Mouse (Mus musculus): ENCODE results near the gene Aurkb. TPM values are rescaled to one million over a fixed set of nuclear protein-coding genes. Genes with fewer than 3 reads are reported as not detected.
"Not testable (repeated sequence)": the region's sequence is repeated elsewhere in the genome, so short reads cannot be mapped to it uniquely, and the experiment has no call there.

The Aurkb gene
- polyA plus RNA-seq, 1 experiment = 28.2 TPM

DNA sequence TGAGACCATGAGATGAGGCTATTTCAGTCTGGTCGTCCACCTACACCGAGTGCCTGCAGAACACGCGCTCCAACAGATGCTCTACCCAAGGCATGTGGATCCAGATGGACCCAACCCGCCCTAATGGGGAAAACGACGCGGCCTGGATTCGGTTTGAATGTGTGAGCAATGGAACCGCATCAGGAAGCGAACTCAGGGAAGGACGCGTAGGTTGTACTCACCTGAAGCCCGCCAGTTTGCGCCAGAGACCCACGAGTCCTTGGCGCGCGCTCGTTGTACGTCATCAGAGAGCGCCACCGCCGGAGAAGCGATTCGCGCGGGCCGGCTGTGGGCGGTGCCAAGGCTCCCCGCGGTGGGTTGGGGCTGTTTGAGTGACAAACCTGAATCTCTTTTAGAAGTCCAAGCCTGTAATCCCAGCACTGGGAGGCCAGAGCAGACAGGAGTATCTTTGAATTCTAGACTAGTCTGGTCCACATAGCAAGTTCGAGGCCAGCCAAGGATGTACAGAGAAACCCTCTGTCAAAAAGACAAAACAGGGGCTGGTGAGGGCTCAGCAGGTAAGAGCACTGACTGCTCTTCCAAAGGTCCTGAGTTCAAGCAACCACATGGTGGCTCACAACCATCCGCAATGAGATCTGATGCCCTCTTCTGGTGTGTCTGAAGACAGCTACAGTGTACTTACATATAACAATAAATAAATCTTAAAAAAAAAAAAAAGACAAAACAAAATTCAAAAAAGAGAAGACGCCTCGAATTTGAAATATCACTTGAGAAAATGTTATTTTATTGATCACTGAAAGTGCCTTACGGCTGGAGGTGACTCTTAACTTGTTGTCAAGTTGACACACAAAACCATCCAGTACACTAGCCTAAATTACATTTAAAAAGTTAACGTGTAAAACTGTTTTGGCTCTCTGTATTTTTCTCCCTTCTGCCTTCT is 37.0 kb upstream of the Aurkb start, which contains the start of gene Pfas:
Gene Pfas, minus strand, starts transcription at position 279 of the 940 bp plus-strand sequence.
- peaks cover 30% of the 10 kb centered on the region for H3K79me2 ChIP-seq (ENCODE audit: control insufficient read depth, insufficient read depth)
- H3K36me3 ChIP-seq (ENCODE audit: control insufficient read depth, insufficient read depth) = no peaks in the 10 kb centered on the region
- H3K4me3 ChIP-seq = peak within 1 kb of the TSS; percentile 54
- peak within 1 kb of the TSS; percentile 69 for H3K4me2 ChIP-seq (ENCODE audit: low read depth)
- H3ac ChIP-seq (ENCODE audit: control insufficient read depth, insufficient read length) = no peak within 1 kb of the TSS
- TF ChIP-seq CEBPB (IDR thresholded peaks at IDR 0.05; ENCODE audit: insufficient read depth, poor library complexity, severe bottlenecking) (no peak), POLR2A (IDR thresholded peaks at IDR 0.05; ENCODE audit: insufficient read length, low read depth) (peak; percentile 70), MYOG (IDR thresholded peaks at IDR 0.05; ENCODE audit: control insufficient read depth in 1 of 3, insufficient read depth in 1 of 3, insufficient read length in 2 of 3, low read depth in 2 of 3) (no peak), E2F4 (IDR thresholded peaks at IDR 0.05; ENCODE audit: insufficient read depth) (peak; percentile 61), SRF (IDR thresholded peaks at IDR 0.05; ENCODE audit: control insufficient read depth, insufficient read length, low read depth) (peak; percentile 84), POLR2AphosphoS2 (IDR thresholded peaks at IDR 0.05; ENCODE audit: insufficient read length, low read depth) (peak; percentile 91)
- no peaks in the 10 kb centered on the region for H3K27me3 ChIP-seq (ENCODE audit: control insufficient read depth, insufficient read depth, insufficient read length)

DNA sequence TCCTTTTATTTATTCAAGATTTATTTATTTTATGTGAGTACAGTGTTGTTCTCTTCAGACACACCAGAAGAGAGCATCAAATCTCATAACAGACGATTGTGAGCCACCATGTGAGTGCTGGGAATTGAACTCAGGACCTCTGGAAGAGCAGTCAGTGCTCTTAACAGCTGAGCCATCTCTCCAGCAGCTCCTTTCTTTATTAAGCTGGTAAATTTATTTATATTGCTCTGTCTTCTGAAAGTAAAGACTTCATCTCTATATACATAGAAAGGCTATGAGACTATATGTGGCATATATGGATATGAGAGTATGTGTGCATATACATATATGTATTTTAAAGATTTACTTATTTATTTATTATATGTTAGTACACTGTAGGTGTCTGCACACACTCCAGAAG is 35.9 kb upstream of the Aurkb start:
- H3K27me3 ChIP-seq (ENCODE audit: control insufficient read depth, insufficient read depth, insufficient read length) = no peaks in the 10 kb centered on the region
- no peak for TF ChIP-seq TCF12 (IDR thresholded peaks at IDR 0.05; ENCODE audit: insufficient read depth, poor library complexity, severe bottlenecking)
- TF ChIP-seq POLR2A (IDR thresholded peaks at IDR 0.05; ENCODE audit: insufficient read length, low read depth) = no peak
- TF ChIP-seq SRF (IDR thresholded peaks at IDR 0.05; ENCODE audit: control insufficient read depth, insufficient read length, low read depth) = no peak
- no peak for TF ChIP-seq CEBPB (IDR thresholded peaks at IDR 0.05; ENCODE audit: insufficient read depth, poor library complexity, severe bottlenecking)
- no peak for TF ChIP-seq MAX (IDR thresholded peaks at IDR 0.05; ENCODE audit: low read depth)
- TF ChIP-seq POLR2AphosphoS2 (IDR thresholded peaks at IDR 0.05; ENCODE audit: insufficient read length, low read depth) = no peak
- no peak for TF ChIP-seq MYOG (IDR thresholded peaks at IDR 0.05; ENCODE audit: control insufficient read depth in 1 of 3, insufficient read depth in 1 of 3, insufficient read length in 2 of 3, low read depth in 2 of 3)
- TF ChIP-seq USF1 (IDR thresholded peaks at IDR 0.05; ENCODE audit: low read depth) = no peak
- TF ChIP-seq E2F4 (IDR thresholded peaks at IDR 0.05; ENCODE audit: insufficient read depth) = no peak
- TF ChIP-seq TCF3 (IDR thresholded peaks at IDR 0.05; ENCODE audit: insufficient read length, low read depth) = no peak
- TF ChIP-seq MYOD1 (IDR thresholded peaks at IDR 0.05; ENCODE audit: control insufficient read depth in 1 of 3, insufficient read length in 2 of 3, low read depth in 2 of 3) = no peak
- TF ChIP-seq REST (IDR thresholded peaks at IDR 0.05; ENCODE audit: insufficient read depth, insufficient read length) = no peak
- H3K4me2 ChIP-seq (ENCODE audit: low read depth) = no peak overlapping the region
- H3K4me3 ChIP-seq = no peak overlapping the region
- H3K79me2 ChIP-seq (ENCODE audit: control insufficient read depth, insufficient read depth) = peaks cover 30% of the 10 kb centered on the region
- no peaks in the 10 kb centered on the region for H3K36me3 ChIP-seq (ENCODE audit: control insufficient read depth, insufficient read depth)
- no peak overlapping the region for H3ac ChIP-seq (ENCODE audit: control insufficient read depth, insufficient read length)

DNA sequence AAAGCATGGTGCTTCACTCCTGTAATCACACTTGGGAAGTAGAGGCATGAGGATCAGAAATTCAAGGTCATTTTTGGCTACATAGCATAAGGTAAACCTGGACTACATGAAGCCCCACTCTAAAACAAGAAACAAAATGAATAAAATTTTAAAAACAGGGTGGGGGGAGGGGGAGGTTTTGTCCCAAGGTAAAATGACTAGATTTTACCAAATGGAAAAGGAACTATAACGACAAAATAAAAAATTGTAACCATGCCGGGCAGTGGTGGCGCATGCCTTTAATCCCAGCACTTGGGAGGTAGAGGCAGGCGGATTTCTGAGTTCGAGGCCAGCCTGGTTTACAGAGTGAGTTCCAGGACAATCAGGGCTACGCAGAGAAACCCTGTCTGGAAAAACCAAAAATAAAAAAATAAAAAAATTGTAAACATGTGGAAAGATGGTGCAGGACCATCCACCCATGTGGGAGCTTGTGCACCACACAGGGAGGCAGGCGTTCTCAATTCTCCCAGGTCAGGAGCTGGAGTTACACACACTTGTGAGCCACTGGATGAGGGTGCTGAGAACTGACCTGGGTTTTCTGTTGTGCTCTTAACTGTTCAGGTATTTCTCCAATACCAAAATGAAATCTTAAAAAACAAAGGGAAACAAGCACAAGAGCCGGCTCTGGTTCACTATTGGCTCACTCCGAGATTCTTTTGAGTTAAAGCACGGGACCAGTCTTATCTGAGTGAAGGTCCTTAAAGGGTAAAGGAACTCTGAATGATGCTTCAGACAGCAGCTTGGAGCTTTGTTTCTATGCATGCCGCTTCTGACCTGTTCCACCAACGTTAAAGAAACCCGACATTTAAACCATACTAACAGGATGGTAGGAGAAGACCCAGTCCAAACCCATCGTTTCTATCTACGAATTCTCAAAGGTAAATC is 34.8 kb upstream of the Aurkb start:
- H3ac ChIP-seq (ENCODE audit: control insufficient read depth, insufficient read length) = no peak overlapping the region
- TF ChIP-seq CEBPB (IDR thresholded peaks at IDR 0.05; ENCODE audit: insufficient read depth, poor library complexity, severe bottlenecking) = no peak
- no peak for TF ChIP-seq TCF3 (IDR thresholded peaks at IDR 0.05; ENCODE audit: insufficient read length, low read depth)
- TF ChIP-seq TCF12 (IDR thresholded peaks at IDR 0.05; ENCODE audit: insufficient read depth, poor library complexity, severe bottlenecking) = no peak
- no peak for TF ChIP-seq MYOD1 (IDR thresholded peaks at IDR 0.05; ENCODE audit: control insufficient read depth in 1 of 3, insufficient read length in 2 of 3, low read depth in 2 of 3)
- no peak for TF ChIP-seq E2F4 (IDR thresholded peaks at IDR 0.05; ENCODE audit: insufficient read depth)
- no peak for TF ChIP-seq MAX (IDR thresholded peaks at IDR 0.05; ENCODE audit: low read depth)
- no peak for TF ChIP-seq POLR2A (IDR thresholded peaks at IDR 0.05; ENCODE audit: insufficient read length, low read depth)
- TF ChIP-seq POLR2AphosphoS2 (IDR thresholded peaks at IDR 0.05; ENCODE audit: insufficient read length, low read depth) = no peak
- no peak for TF ChIP-seq REST (IDR thresholded peaks at IDR 0.05; ENCODE audit: insufficient read depth, insufficient read length)
- no peaks in the 10 kb centered on the region for H3K36me3 ChIP-seq (ENCODE audit: control insufficient read depth, insufficient read depth)
- no peaks in the 10 kb centered on the region for H3K27me3 ChIP-seq (ENCODE audit: control insufficient read depth, insufficient read depth, insufficient read length)
- H3K79me2 ChIP-seq (ENCODE audit: control insufficient read depth, insufficient read depth) = peaks cover 26% of the 10 kb centered on the region
- peak overlapping the region; percentile 38 for H3K4me3 ChIP-seq
- no peak overlapping the region for H3K4me2 ChIP-seq (ENCODE audit: low read depth)

DNA sequence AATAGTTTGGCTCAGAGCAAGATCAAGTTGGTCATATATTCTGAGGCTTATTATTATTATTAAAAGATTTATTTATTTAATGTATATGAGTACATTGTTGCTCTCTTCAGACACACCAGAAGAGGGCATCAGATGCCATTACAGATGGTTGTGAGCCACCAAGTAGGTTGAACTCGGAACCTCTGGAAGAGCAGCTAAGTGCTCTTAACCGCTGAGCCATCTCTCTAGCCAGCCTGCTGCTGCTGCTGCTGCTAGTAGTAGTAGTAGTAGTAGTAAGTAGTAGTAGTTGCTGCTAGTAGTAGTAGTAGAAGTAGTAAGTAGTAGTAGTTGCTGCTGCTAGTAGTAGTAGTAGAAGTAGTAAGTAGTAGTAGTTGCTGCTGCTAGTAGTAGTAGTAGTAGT is 34.0 kb upstream of the Aurkb start:
- H3K27me3 ChIP-seq (ENCODE audit: control insufficient read depth, insufficient read depth, insufficient read length); H3K36me3 ChIP-seq (ENCODE audit: control insufficient read depth, insufficient read depth); H3ac ChIP-seq (ENCODE audit: control insufficient read depth, insufficient read length): not testable (repeated sequence)
- Histone ChIP-seq H3K4me2 (ENCODE audit: low read depth) (peak overlapping the region; percentile 93), H3K4me3 (peak overlapping the region; percentile 38), H3K79me2 (ENCODE audit: control insufficient read depth, insufficient read depth) (peaks cover 23% of the 10 kb centered on the region)

Measured in myocyte (in vitro differentiated cells).